Mouse (Mus musculus) urinary bladder, postnatal 4 days (tissue): ENCODE measurements around the gene Spta1.

ENCODE experiments used
- DNase-seq, 2 experiments: peaks; one replicate each; pipeline ENCODE4 v3.0.0; 2021 to 2022; ENCODE audit warnings: low spot score in 2 of 2

The Spta1 gene

DNA sequence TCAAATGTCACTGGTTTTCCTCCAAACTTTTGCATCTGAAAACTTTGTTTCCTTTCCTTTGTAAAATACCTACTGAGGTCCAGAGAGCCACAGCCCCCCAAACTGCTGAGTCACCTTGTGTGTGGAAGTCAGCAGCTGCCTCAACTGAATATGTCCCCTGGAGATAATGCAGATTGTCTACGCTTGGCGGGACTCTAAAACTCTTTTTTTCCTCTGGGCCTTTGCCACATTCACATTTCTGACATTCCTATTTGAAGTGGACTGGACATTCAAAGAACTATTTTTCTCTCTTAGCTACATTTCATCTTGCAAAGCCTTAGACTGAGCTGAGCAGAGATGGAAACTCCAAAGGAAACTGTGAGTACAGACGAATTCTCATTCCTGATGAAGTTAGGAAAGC, at the start of gene Spta1:
Gene Spta1 (plus strand): TSS at position 172 of the 400 bp plus-strand sequence.
- DNase-seq = no peak

GRCm38 (mm10) chr1:174131217-174131616, 41.4 kb upstream of the Spta1 start, which contains the start of gene Olfr424:
Gene Olfr424 (plus strand): TSS chr1:174131517.
- DNase-seq = no peak

- no peak for DNase-seq
These were observed 40.6 kb upstream of the Spta1 start for GRCm38 (mm10) chr1:174131999-174132398.

DNA sequence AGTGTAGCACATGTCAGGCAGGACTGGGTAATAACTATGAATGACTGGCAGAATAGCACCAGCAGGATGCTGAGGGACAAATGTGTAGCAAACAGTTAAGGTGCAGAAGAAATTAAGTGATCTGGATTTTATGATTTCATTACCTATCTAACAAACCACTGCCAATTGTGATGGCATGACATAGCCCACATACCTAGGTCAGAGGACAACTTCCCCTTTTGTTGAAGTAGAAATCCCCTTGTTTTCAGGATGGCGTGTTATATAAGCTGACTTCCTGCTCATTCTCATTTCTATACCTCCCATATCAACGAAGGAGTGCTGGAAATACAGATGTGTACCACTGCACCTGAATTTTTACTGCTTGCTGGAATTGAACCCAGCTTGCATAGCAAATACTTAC, 31.2 kb upstream of the Spta1 start:
- DNase-seq = no peak

DNA sequence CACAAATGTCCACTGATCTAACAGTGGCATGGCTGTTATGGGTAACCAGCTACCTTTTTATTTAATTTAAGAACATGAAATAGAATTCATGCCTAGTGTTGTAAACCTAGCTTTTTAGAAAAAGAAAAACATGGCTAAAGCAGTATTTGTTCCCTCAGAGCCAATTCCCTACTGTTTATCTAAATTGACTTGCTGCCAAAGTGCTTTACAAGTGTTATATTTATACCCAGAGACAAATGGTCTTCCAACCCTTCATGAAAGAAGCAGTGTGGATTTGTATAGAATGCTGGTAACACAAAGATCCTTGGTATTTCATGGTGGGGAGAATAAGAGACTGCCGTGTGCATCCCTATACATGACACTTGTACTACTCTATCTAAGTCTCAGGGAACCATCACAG, 25.9 kb upstream of the Spta1 start:
- no peak for DNase-seq

DNA sequence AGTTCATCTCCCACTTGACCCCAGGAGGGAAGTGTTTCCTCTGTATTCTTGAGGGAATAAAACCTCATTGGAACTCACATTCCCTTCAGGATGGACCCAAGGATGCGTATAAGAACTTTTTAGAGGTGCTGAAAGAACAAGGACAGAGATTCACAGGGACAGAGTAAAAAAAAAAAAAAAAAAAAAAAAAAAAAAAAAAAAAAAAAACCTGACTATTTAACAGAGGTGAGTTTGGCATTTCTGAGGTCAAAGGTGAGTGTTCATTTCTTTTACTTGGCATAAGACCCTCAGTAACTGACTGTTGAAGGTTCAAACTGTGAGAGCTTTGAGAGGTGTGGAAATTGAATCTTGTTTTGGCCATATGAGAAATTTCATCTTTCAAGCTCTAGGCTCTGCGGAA, 23.3 kb upstream of the Spta1 start:
- no peak for DNase-seq

GRCm38 (mm10) chr1:174155333-174155732, 17.2 kb upstream of the Spta1 start, which contains the start of gene Olfr420:
Gene Olfr420 (plus strand): TSS chr1:174155633.
- DNase-seq = no peak

GRCm38 (mm10) chr1:174157622-174158021, 15.0 kb upstream of the Spta1 start:
- no peak for DNase-seq

DNA sequence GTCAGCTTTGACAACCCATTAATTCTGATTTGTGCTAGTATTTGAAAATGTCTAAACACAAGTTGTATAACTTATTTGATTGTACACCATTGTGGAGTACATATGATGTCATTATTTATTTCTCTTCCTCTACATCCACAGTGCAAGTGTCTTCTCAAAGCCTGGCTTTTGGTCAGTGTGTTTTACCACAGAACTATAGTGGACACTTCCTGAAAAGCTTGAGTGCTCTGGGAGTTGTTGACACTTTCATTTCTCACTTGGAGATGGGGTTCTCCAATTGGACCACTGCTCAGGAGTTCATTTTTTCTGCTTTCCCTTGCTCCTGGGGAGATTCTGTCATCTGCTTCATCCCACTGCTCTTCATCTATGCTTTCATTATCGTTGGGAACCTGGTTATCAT, 14.1 kb upstream of the Spta1 start:
- DNase-seq = no peak

- DNase-seq = no peak
These were observed 13.5 kb upstream of the Spta1 start for GRCm38 (mm10) chr1:174159095-174159494.

- DNase-seq = no peak
These were observed 3.6 kb upstream of the Spta1 start for GRCm38 (mm10) chr1:174169024-174169423.

- DNase-seq = no peak
These were observed 1.7 kb upstream of the Spta1 start for GRCm38 (mm10) chr1:174170706-174171501.

- DNase-seq = no peak
These were observed 1.0 kb upstream of the Spta1 start for GRCm38 (mm10) chr1:174171537-174171936.

DNA sequence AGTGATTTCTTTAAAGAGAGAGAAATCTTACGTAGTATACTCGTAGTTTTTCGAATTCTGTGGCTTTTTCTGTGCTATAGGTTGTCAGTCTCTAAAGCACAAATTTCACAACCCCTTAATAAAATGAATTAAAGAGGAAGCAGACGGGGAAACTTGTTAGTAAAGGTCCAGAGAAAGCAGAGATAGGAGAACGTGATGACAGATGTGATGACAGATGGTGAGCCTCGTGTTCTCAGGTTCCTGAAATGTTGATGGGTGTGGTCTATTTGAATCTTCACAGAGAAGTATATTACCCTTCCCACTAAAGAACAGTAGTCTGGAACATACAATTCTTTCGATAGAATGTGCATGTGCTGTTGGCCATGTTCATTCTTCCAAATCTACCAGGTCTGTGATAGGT, 32.1 kb downstream of the Spta1 start:
- no peak for DNase-seq

GRCm38 (mm10) chr1:174212286-174212685, 39.7 kb downstream of the Spta1 start:
- no peak for DNase-seq

GRCm38 (mm10) chr1:174215270-174216038, 42.9 kb downstream of the Spta1 start:
- no peak for DNase-seq

- DNase-seq = no peak
These were observed 44.1 kb downstream of the Spta1 start for GRCm38 (mm10) chr1:174216528-174217204.

GRCm38 (mm10) chr1:174239916-174240315, 67.3 kb downstream of the Spta1 start:
- DNase-seq = no peak

DNA sequence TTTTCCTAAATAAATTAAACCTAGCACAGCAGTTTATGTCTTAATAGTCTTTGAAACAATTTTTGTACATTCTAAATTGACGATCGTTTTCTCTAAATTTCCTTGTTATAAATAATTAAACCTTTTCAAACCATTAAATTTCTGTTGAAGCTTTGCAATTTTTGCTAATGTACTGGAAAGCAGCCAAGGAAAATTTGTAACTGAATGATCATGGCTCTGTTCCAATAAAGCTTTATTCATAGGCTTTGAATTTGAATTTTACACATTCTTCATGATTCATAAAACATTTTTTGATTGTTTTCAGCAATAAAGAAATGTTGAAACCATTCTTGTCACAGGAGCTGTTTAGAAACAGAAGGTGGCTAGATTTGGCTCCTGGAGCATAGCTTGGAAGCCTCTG, 72.0 kb downstream of the Spta1 start:
- no peak for DNase-seq

GRCm38 (mm10) chr1:174246080-174246479, 73.5 kb downstream of the Spta1 start:
- DNase-seq = no peak

DNA sequence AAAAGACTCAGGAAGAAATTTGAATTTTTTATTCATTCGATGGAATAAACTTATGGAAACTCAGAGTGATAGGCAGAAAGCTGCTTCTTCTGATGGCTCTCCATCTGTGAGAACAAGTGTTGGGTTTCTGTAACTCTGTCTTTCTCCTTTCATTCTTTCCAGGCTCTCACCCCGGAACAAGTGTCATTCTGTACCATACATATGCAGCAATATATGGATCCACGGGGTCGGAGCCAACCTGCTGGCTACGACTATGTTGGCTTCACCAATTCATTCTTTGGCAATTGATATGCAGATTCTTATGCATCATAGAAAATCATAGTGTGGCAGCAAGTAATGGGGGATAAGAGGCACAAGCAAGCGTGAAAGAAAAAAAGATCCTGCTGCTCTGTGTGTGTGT, 74.6 kb downstream of the Spta1 start:
- no peak for DNase-seq

GRCm38 (mm10) chr1:174250376-174250775, 77.8 kb downstream of the Spta1 start:
- no peak for DNase-seq
